Mouse (Mus musculus) WW6 (cell line): ENCODE measurements at regions not wholly inside any gene's neighbourhood (a gene's known extent, or its start where the extent isn't known, plus 50 kb on each side); places are given as distances from the start of the nearest gene placed in this dataset.

Experiments used
- DNase-seq: peaks from one replicate; pipeline ENCODE4 v3.0.0-alpha.2; 2013; ENCODE audit warnings: low read depth, low spot score

- DNase-seq: no peak
Measured at GRCm38 (mm10) chr17:47317651-47318050, 51.0 kb upstream of the Mrps10 start.

GRCm38 (mm10) chr17:47313162-47313561, 55.5 kb upstream of the Mrps10 start:
- DNase-seq: no peak

- no peak for DNase-seq
Measured at GRCm38 (mm10) chr17:47311272-47311671, 57.4 kb upstream of the Mrps10 start.

- DNase-seq: no peak
Measured at GRCm38 (mm10) chr17:47306027-47306761, 62.5 kb upstream of the Mrps10 start.

- DNase-seq: no peak
Measured at GRCm38 (mm10) chr17:47304463-47305199, 64.1 kb upstream of the Mrps10 start.

GRCm38 (mm10) chr17:47303600-47303999, 65.1 kb upstream of the Mrps10 start:
- DNase-seq: no peak

GRCm38 (mm10) chr17:47298396-47298919, 70.2 kb upstream of the Mrps10 start:
- DNase-seq: no peak

- DNase-seq: no peak
Measured at GRCm38 (mm10) chr17:47297965-47298364, 70.7 kb upstream of the Mrps10 start.

- no peak for DNase-seq
Measured at GRCm38 (mm10) chr17:47296709-47297450, 71.8 kb upstream of the Mrps10 start.

GRCm38 (mm10) chr17:47295315-47296011, 73.2 kb upstream of the Mrps10 start:
- DNase-seq: no peak

GRCm38 (mm10) chr17:47294091-47294534, 74.6 kb upstream of the Mrps10 start:
- no peak for DNase-seq

- no peak for DNase-seq
Measured at GRCm38 (mm10) chr17:47293178-47293577, 75.5 kb upstream of the Mrps10 start.

- no peak for DNase-seq
Measured at GRCm38 (mm10) chr17:47291558-47291957, 77.1 kb upstream of the Mrps10 start.

- no peak for DNase-seq
Measured at GRCm38 (mm10) chr17:47285616-47286015, 83.1 kb upstream of the Mrps10 start.

GRCm38 (mm10) chr17:47284236-47284635, 84.5 kb upstream of the Mrps10 start:
- no peak for DNase-seq

- no peak for DNase-seq
Measured at GRCm38 (mm10) chr17:47283158-47283557, 85.5 kb upstream of the Mrps10 start.

GRCm38 (mm10) chr17:47282476-47282875, 86.2 kb upstream of the Mrps10 start:
- no peak for DNase-seq

- DNase-seq: no peak
Measured at GRCm38 (mm10) chr17:47277890-47278289, 90.8 kb upstream of the Mrps10 start.

- no peak for DNase-seq
Measured at GRCm38 (mm10) chr17:47276639-47277038, 92.0 kb upstream of the Mrps10 start.

GRCm38 (mm10) chr17:47275796-47276311, 92.8 kb upstream of the Mrps10 start:
- no peak for DNase-seq

GRCm38 (mm10) chr17:47273309-47273708, 95.4 kb upstream of the Mrps10 start:
- DNase-seq: no peak
